In the genomic region with DNA sequence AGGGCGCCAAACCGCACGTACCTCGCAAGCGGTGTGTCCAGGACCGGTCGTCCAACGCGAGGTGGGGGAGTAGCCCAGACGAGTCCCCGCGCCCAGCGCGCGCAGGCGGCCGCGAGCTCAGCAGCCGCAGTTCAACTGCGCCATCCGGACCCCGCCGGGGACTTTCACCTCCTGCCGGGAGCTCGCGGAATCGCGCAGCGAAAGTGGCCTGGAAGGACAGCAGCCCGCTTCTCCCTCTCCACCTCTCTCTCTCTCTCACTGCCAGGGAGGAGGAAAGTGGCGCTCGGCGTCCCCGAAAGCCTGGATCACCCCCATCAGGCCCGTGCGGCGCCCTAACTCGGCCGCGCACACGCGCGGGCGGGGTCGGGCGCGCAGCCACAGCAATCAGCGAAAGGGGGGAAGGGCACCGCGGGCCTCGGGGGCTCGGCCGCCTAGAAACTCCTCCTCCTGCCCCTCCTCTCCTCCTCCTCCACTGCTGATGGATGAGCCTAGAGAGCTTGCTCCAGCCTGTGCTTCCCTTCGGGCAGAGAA, we compare ENCODE assay signal across 8 mouse cellular contexts. TPM values are rescaled to one million over a fixed set of nuclear protein-coding genes. Genes with fewer than 3 reads are reported as not detected.
DNase-seq lines count a peak whose midpoint lies in the region; ATAC-seq and TF ChIP-seq lines count a peak whose summit lies in the region.

TSS of gene Tgfbr3 (minus strand) at position 396 of the 531 bp plus-strand sequence.

- no peaks in the 10 kb centered on the region for H3K9me3 ChIP-seq in hindbrain, embryonic 15.5 days

- peak; percentile 68 for TF ChIP-seq CTCF in gastrocnemius, adult 2 months (IDR thresholded peaks at IDR 0.05)
- TF ChIP-seq CTCF in left cerebral cortex, adult 2 months (IDR thresholded peaks at IDR 0.05) = peak; percentile 57

- under 1% methylated on average over 37 of the region's 54 CpGs for WGBS in hindbrain, embryonic 15.5 days
- WGBS in macrophage (ENCODE audit: missing documents) = under 1% methylated on average over 32 of the region's 54 CpGs

- no peaks in the 10 kb centered on the region for H3K36me3 ChIP-seq in hindbrain, embryonic 15.5 days
- no peaks in the 10 kb centered on the region for H3K36me3 ChIP-seq in macrophage (ENCODE audit: inconsistent target)

- peak within 1 kb of the TSS; percentile 92 for H3K27ac ChIP-seq in gastrocnemius, adult 2 months
- peak within 1 kb of the TSS; percentile 75 for H3K27ac ChIP-seq in hindbrain, embryonic 15.5 days (replicated peaks)
- H3K27ac ChIP-seq in left cerebral cortex, adult 2 months = peak within 1 kb of the TSS; percentile 66
- H3K27ac ChIP-seq in macrophage = no peak within 1 kb of the TSS

- peak within 1 kb of the TSS; percentile 99 for H3K4me3 ChIP-seq in gastrocnemius, adult 2 months
- peak within 1 kb of the TSS; percentile 56 for H3K4me3 ChIP-seq in hindbrain, embryonic 15.5 days
- peak within 1 kb of the TSS; percentile 89 for H3K4me3 ChIP-seq in left cerebral cortex, adult 2 months
- H3K4me3 ChIP-seq in macrophage (ENCODE audit: inconsistent target) = peak within 1 kb of the TSS; percentile 22

- peaks cover 16% of the 10 kb centered on the region for H3K4me1 ChIP-seq in hindbrain, embryonic 15.5 days (replicated peaks)

- DNase-seq in cerebellum, postnatal 25 days = peak; percentile 90 to 94
- peak; percentile 92 for DNase-seq in gastrocnemius, adult 2 months
- peak; percentile 73 to 80 for DNase-seq in left cerebral cortex, adult 2 months (ENCODE audit: extremely low spot score in 1 of 2, low spot score in 2 of 2)
- peak; percentile 77 to 82 for DNase-seq in right cerebral cortex, postnatal 10 days (ENCODE audit: low spot score in 2 of 2)
- peak; percentile 59 for DNase-seq in urinary bladder, postnatal 10 days (ENCODE audit: low spot score)

- H3K79me2 ChIP-seq in macrophage (ENCODE audit: inconsistent target) = no peaks in the 10 kb centered on the region

- ATAC-seq in activated CD4-positive, CD25-positive, alpha-beta regulatory T cell, adult 4 months = peak; percentile 70
- ATAC-seq in hindbrain, embryonic 15.5 days (ENCODE audit: low FRiP score, low read depth) = peak; percentile 92

- peak within 1 kb of the TSS; percentile 50 for H3K9ac ChIP-seq in hindbrain, embryonic 15.5 days

- intact Hi-C loops in gastrocnemius, adult 2 months (cut with DNase I) = loop anchor here (2.0 to 10.0 kb wide), 3 partner anchors 122 to 298 kb away; no protein-coding TSS in a partner anchor
- intact Hi-C loops in left cerebral cortex, adult 2 months (cut with DNase I) = loop anchor here (2.0 to 10.0 kb wide), 2 partner anchors 120 to 294 kb away; no protein-coding TSS in a partner anchor

- H3K4me2 ChIP-seq in hindbrain, embryonic 15.5 days = peak within 1 kb of the TSS; percentile 98

- peaks cover 8% of the 10 kb centered on the region; the same call in 1 of the 2 replicates for H3K27me3 ChIP-seq in hindbrain, embryonic 15.5 days

RNA-seq across cellular contexts. Expression of gene Tgfbr3, which starts in this region (rescaled TPM):
- 1 to 10 TPM; 4.0 to 8.2 TPM for polyA plus RNA-seq in activated CD4-positive, CD25-positive, alpha-beta regulatory T cell, adult 4 months (2017; shearing (Covaris generic))
- total RNA-seq in gastrocnemius, adult 2 months (2021) = 10 to 100 TPM; 20.5 to 22.9 TPM
- polyA plus RNA-seq in hindbrain, embryonic 15.5 days (2015; fragmentation: Nextera tagmentation; extraction: Ambion mirVana) = 6.0 and 7.5 TPM in 2 replicates
- total RNA-seq in left cerebral cortex, adult 2 months (2021) = 10 to 100 TPM; 10.8 to 11.3 TPM
- 1 to 10 TPM in 11 of 26 experiments, under 1 TPM in 7, not detected in 8; 0.13 to 4.6 (median 1.3) TPM for total RNA-seq in macrophage (2018; cell fraction: chromatin; rRNA removed)
- total RNA-seq in macrophage (2018; cell fraction: cytosol; rRNA removed) = 1 to 10 TPM in 6 of 26 experiments, under 1 TPM in 20; 0.10 to 1.3 (median 0.51) TPM
- 1 to 10 TPM in 11 of 26 experiments, under 1 TPM in 15; 0.17 to 5.1 (median 0.82) TPM for total RNA-seq in macrophage (2018; cell fraction: nucleus; rRNA removed)
- polyA plus RNA-seq in macrophage (2018) = 0.35 to 0.73 TPM (median 0.54 TPM) in 3 replicates

Comparison
In these comparisons a context has a peak if more than half of its experiments do, and no peak if none do; other contexts are left out.
1. H3K4me3 ChIP-seq: peak in every context shown above with its lines; median percentile 99 in gastrocnemius, adult 2 months; 89 in left cerebral cortex, adult 2 months; 56 in hindbrain, embryonic 15.5 days; 22 in macrophage.